Mouse (Mus musculus): ENCODE data around the gene Setd6. TPM values are rescaled to one million over a fixed set of nuclear protein-coding genes. Genes with fewer than 3 reads are reported as not detected.

The Setd6 gene
- total RNA-seq (2023): 40.2 TPM

GRCm38 (mm10) chr8:95715676-95716531 lies at the start of gene Setd6:
Gene Setd6, plus strand, starts transcription at chr8:95715881.

GRCm38 (mm10) chr8:95676631-95677030 lies 39.0 kb upstream of the Setd6 start, which contains the start of gene Ndrg4:
Gene Ndrg4, plus strand, starts transcription at chr8:95676980.

Other genes with a start within 250 kb of the Setd6 start
- 73.8 TPM for gene Csnk2a2, start 225.8 kb upstream of the Setd6 start, total RNA-seq (2023)
- not detected for gene Ccdc113, start 181.8 kb upstream of the Setd6 start, total RNA-seq (2023)
- not detected for gene Prss54, start 139.5 kb upstream of the Setd6 start, total RNA-seq (2023)
- 3.8 TPM for gene Gins3, start 82.4 kb upstream of the Setd6 start, total RNA-seq (2023)
- 0.85 TPM for gene Ndrg4, start 38.9 kb upstream of the Setd6 start, total RNA-seq (2023)
- 323 TPM for gene Cnot1, start 91.6 kb downstream of the Setd6 start, total RNA-seq (2023)
- gene Sap18b, start 109.5 kb downstream of the Setd6 start, total RNA-seq (2023): 82.2 TPM
- gene Slc38a7, start 137.7 kb downstream of the Setd6 start, total RNA-seq (2023): 14.1 TPM
- gene Got2, start 172.7 kb downstream of the Setd6 start, total RNA-seq (2023): 53.0 TPM

All from CD4-positive naive resting alpha-beta T cell, adult 76 days (primary cell).